Mouse (Mus musculus) CD4-positive, CD25-positive, alpha-beta regulatory T cell, adult 2 months (primary cell): ENCODE data around the gene Bid.
A peak's percentile ranks its signal among the peaks of the same experiment; 100 is the strongest.
"Not testable (repeated sequence)": the region's sequence is repeated elsewhere in the genome, so short reads cannot be mapped to it uniquely, and the experiment has no call there.

ENCODE experiments used
- DNase-seq: peaks from one replicate; pipeline ENCODE4 v3.0.0-alpha.2; 2012; ENCODE audit warnings: low read depth, low spot score

Bid gene

GRCm38 (mm10) chr6:120905111-120905510 is 11.5 kb downstream of the Bid start:
- no peak for DNase-seq

DNA sequence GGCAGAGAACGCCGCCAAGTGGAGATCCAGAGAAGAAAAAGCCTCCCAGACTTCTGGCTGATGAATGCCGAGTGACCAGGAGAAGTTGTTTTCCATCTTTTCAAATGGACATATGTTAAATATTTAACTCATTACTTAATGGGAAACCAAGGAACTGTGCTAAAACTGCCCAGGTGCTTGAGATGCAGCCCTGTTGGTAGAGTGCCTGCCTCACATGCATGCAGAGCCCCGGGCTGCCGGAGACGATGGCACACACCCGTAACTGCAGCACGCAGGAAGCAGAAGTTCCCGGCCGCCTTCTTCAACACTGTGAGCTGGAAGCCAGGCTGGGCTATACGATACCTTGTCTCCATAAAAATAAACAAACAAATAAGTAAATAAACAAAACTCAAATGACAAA is 12.7 kb downstream of the Bid start:
- DNase-seq: no peak

DNA sequence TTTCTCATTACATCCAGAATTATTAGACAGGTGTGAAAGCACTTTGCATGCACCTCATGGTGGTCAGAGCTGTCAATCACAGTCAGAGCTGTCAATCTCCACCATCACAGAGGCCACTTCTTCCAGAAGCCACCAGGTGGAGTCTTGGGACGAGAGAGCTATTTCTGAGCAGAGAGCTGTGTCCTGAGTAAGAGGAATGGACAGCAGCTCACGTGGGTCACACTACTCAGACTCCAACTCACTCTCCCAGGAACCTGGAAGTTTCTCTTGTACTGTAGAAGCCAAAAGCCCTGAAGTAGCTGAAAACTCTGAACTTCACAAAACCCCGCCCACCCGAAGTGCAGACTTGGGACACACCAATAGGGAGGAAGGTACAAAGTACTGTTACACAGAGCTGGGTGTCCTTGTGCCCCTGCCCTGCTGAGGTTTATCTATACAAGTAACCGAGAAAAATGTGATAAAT is 13.2 kb downstream of the Bid start:
- DNase-seq: peak; percentile 47

GRCm38 (mm10) chr6:120901776-120902645 is 14.6 kb downstream of the Bid start:
- no peak for DNase-seq

GRCm38 (mm10) chr6:120898188-120898833 is 18.3 kb downstream of the Bid start:
- peak; percentile 74 for DNase-seq

DNA sequence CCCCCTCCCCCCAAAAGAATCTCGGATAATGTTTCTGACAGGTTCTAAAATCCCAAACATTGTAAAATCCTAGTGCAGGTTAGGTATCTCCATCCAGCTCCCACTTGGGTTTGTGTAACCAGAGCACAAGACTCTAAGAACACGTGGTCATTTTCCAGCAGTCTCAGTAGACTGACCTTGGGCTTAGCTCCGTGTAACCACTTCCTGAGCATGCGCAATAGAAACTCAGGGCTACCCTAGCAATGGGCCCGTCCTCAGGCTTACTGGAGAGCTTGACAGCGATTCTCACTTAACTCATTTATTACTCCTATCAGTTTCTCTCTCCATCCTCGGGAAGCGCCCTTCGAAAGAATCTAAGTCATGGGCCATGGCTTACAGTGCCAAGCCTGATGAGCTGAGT is 22.1 kb downstream of the Bid start:
- no peak for DNase-seq

DNA sequence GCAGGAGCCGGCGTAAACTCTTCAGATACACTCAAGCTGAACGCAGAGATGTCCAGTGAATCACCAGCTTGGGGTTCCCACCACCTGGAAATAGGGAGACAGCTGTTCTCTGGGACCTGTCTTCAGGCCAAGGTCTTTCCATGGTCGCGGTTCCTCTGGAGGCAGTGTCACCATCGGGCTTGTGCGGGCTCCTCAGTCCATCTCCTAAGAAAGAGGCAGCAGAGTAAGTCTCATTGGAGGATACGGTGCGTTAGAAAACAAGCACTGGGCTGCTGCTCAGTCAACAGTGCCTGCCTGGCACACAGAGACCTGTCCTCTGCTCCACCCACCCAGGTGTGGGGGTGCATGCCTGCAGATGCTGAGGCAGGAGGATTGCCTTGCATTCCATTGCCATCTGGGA is 22.6 kb downstream of the Bid start:
- no peak for DNase-seq

- no peak for DNase-seq
These were observed 30.0 kb downstream of the Bid start for GRCm38 (mm10) chr6:120886696-120887095.

DNA sequence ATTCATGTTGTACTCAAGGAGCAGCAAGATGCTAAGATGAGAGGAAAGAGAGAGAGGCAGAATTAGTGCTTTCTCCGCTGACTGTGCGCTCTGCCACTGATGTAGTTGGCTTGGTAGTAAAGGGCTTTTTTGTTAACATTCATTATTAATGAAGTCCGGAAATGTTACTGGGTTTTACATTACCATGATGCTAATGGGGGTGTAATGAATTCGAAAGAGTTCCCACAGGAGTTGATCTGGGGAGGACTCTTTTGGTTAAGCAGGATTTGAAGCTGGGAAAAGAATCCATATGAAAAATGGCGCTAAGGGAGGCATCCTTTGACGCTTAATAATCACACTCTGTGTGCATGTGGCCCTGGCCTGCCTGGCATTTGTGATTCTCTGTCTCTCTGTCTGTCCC is 32.2 kb downstream of the Bid start:
- no peak for DNase-seq

GRCm38 (mm10) chr6:120879046-120879445 is 37.6 kb downstream of the Bid start:
- DNase-seq: no peak

- DNase-seq: no peak
These were observed 42.8 kb downstream of the Bid start for GRCm38 (mm10) chr6:120873874-120874273.

- DNase-seq: no peak
These were observed 45.4 kb downstream of the Bid start for GRCm38 (mm10) chr6:120871286-120871685.

DNA sequence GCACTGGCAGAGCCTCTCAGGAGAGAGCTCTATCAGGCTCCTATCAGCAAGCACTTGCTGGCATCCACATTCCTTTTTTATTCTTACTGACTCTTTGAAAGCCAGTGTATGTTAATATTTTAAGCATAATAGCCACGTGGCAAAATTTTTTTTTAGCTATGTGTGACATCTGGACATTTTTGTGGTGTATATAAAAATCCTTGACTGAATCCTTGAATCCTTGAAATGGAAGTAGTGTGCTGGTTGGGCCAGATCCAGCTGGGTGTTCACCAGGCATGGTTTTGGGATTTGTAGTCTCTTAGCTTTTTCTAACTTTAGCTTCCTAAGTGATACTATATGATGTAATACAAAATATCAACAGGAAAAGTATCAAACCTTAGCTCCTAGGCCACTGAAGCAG is 47.8 kb downstream of the Bid start:
- DNase-seq: no peak

GRCm38 (mm10) chr6:120866051-120866814 is 50.4 kb downstream of the Bid start:
- no peak for DNase-seq

DNA sequence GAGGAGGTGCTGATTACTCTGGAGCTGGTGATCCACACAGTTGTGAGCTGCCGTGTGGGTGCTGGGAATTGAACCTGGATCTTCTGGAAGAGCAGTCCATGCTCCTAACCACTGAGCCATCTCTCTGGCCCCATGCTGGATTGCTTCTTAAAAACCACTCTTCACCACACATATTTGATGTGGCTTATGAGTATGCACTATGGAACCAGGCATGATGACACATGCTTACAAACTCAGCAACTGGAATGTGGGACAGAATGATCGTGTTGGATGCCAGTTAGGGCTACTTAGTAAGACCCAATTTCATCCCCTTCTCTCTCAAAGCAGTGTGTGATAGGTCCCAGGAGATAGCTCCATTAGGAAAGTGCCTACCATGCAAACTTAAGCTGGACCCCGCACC is 56.6 kb downstream of the Bid start:
- DNase-seq: no peak

GRCm38 (mm10) chr6:120858217-120858711 is 58.4 kb downstream of the Bid start:
- DNase-seq: no peak

DNA sequence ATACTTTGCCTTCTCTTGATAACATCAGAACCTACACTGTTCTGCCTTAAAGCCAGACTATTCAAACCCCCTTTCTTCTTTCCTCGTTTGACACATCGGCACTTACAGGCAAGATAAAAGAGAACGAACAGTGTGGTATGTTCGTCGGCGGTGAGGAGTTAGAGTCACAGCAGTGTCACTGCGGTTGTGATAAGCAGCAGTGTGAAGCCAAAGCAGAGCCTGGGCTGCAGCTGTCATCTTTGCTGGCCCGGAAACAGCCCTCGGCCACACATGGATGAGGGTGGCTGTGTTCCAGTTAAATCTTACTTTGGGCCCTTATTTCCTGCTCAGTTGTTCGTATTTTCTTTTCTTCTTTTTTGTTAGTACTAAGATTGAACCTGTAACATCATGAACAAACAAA is 62.2 kb downstream of the Bid start:
- DNase-seq: no peak

DNA sequence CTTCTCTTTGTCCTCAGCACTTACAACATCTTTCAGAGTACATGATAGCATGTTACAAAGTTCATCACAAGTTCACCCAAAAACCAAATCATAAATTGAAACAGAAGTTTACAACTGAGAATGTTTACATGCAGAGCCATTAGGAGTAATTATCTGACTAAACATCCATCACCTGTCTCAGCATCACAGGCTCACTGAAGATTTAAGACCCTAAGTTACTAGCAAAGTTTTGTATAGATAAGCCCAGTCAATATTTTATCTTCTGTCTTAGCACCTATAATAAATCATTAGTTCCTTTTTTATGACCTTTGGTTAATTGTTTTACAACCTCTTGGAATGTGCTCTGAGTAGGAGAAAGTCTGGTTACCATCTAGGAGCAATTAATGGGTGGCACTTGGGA is 65.9 kb downstream of the Bid start:
- DNase-seq: not testable (repeated sequence)
